Comparison of ENCODE assay signal across 8 mouse cellular contexts in the genomic region with DNA sequence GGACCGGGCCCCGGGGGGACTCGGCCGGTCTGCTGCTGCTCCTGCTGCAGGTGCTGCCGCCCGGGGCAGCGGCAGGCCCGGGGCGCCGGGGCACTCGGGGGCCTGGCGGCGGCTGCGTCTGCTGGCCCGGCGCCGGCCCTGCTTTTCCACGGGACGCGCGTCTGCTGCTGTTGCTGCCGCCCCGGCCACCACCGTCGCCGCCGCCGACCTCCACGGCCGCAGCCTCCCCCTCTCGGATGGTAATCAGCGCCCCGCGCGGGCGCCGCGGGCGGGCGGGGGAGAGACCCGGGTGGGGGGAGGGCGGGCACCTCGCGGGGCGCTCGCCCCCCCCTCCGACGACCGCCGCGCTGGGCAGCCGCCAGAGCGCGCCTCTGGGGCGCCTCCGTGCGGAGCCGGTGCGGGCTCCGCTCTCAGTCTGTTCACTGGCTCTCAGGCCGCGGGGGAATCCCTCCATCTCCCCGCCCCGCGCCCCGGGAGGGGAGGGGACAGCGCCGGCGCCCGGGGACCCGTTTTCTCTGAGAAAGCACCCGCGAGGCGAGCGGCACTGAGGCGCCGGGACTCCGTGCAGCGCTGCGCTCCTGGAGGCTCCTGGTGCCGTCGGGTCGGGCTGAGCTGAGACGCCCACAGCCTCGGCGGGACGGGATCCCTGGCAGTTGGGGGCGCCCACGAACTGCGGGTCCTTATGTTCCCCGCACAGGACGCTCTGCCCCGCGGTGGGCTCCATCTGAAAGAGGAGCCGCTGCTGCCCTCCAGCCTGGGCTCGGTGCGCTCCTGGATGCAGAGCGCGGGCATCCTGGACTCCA. TPM values are rescaled to one million over a fixed set of nuclear protein-coding genes. Genes with fewer than 3 reads are reported as not detected.
DNase-seq lines count a peak whose midpoint lies in the region; ATAC-seq and TF ChIP-seq lines count a peak whose summit lies in the region.

No protein-coding gene starts in this region.

- no peak for TF ChIP-seq CTCF in small intestine, adult 2 months (IDR thresholded peaks at IDR 0.05; ENCODE audit: extremely low read depth, insufficient read length, insufficient replicate concordance, low read depth, low read length)

- no peaks in the 10 kb centered on the region for H3K36me3 ChIP-seq in heart, embryonic 12.5 days
- no peaks in the 10 kb centered on the region for H3K36me3 ChIP-seq in small intestine, adult 2 months (ENCODE audit: control insufficient read depth, insufficient read depth, low read length)

- 0 out of 2 replicates have a peak overlapping the region, but pooled peaks have one; percentile 49 for H3K27ac ChIP-seq in heart, embryonic 12.5 days (ENCODE audit: poor library complexity, severe bottlenecking)
- H3K27ac ChIP-seq in small intestine, adult 2 months (ENCODE audit: insufficient read depth, low read depth, low read length), result no peak overlapping the region

- 0% methylated on average over 70 of the region's 99 CpGs for WGBS in heart, embryonic 12.5 days
- WGBS in small intestine, adult 2 months, result 1% methylated on average over 95 of the region's 99 CpGs

- peaks cover 21% of the 10 kb centered on the region for H3K4me1 ChIP-seq in heart, embryonic 12.5 days (replicated peaks)
- H3K4me1 ChIP-seq in small intestine, adult 2 months (ENCODE audit: control insufficient read depth, insufficient read depth, insufficient read length, low read length), result peaks cover 11% of the 10 kb centered on the region

- peak; percentile 20 to 36 for DNase-seq in spleen, adult 18-20 months
- no peak for DNase-seq in spleen, adult 12 weeks (ENCODE audit: low spot score)
- peak; percentile 31 to 39 for DNase-seq in cerebellum, postnatal 36 days
- peak; percentile 34 to 59 for DNase-seq in kidney, postnatal 36 days
- DNase-seq in lung, postnatal 4 days, result peak; percentile 54 to 66

- H3K4me2 ChIP-seq in heart, embryonic 12.5 days, result peak overlapping the region; percentile 89

- H3K9ac ChIP-seq in heart, embryonic 12.5 days, result peak overlapping the region; percentile 80

- no peak for TF ChIP-seq POLR2A in small intestine, adult 2 months (IDR thresholded peaks at IDR 0.05; ENCODE audit: low read depth, low read length)

- H3K27me3 ChIP-seq in heart, embryonic 12.5 days (replicated peaks), result peaks cover 66% of the 10 kb centered on the region
- H3K27me3 ChIP-seq in small intestine, adult 2 months (ENCODE audit: control insufficient read depth, insufficient read depth, low read length), result peaks cover 36% of the 10 kb centered on the region

- H3K4me3 ChIP-seq in heart, embryonic 12.5 days, result peak overlapping the region; percentile 76
- H3K4me3 ChIP-seq in small intestine, adult 2 months (ENCODE audit: low read depth, low read length), result peak overlapping the region; percentile 63

- ATAC-seq in heart, embryonic 12.5 days (ENCODE audit: insufficient number of reproducible peaks, low FRiP score), result peak; percentile 62
- ATAC-seq in erythroid progenitor cell, adult 5-6 weeks (replicated peaks; ENCODE audit: low FRiP score, poor library complexity, severe bottlenecking), result no peak

- H3K9me3 ChIP-seq in heart, embryonic 12.5 days (replicated peaks), result no peaks in the 10 kb centered on the region

RNA-seq across cellular contexts. Expression of gene Ebf4, which starts 0.6 kb away (rescaled TPM):
- polyA plus RNA-seq in heart, embryonic 12.5 days (2016; fragmentation: Nextera tagmentation; extraction: Ambion mirVana), result 0.91 and 1.2 TPM in 2 replicates
- polyA plus RNA-seq in small intestine, adult 2 months (2012; rRNA removed), result 1.2 and 1.3 TPM in 2 replicates
- not detected in 2 replicates for total RNA-seq in erythroid progenitor cell, adult 5-6 weeks (2015; ENCODE audit: low replicate concordance)
- 0.64 TPM in 1 of 2 replicates, not detected in the other for total RNA-seq in erythroid progenitor cell, adult 5-6 weeks (2017; ENCODE audit: low replicate concordance)

RNA-seq across cellular contexts. Expression of gene Idh3b, which starts 11.2 kb away (rescaled TPM):
- 218 and 221 TPM in 2 replicates for polyA plus RNA-seq in heart, embryonic 12.5 days (2016; fragmentation: Nextera tagmentation; extraction: Ambion mirVana)
- polyA plus RNA-seq in small intestine, adult 2 months (2012; rRNA removed), result 170 and 242 TPM in 2 replicates
- 64.6 and 87.9 TPM in 2 replicates for total RNA-seq in erythroid progenitor cell, adult 5-6 weeks (2015; ENCODE audit: low replicate concordance)
- 21.9 and 47.5 TPM in 2 replicates for total RNA-seq in erythroid progenitor cell, adult 5-6 weeks (2017; ENCODE audit: low replicate concordance)

RNA-seq across cellular contexts. Expression of gene Nop56, which starts 21.3 kb away (rescaled TPM):
- polyA plus RNA-seq in heart, embryonic 12.5 days (2016; fragmentation: Nextera tagmentation; extraction: Ambion mirVana), result 192 and 193 TPM in 2 replicates
- polyA plus RNA-seq in small intestine, adult 2 months (2012; rRNA removed), result 15.5 and 15.8 TPM in 2 replicates
- 125 and 137 TPM in 2 replicates for total RNA-seq in erythroid progenitor cell, adult 5-6 weeks (2015; ENCODE audit: low replicate concordance)
- total RNA-seq in erythroid progenitor cell, adult 5-6 weeks (2017; ENCODE audit: low replicate concordance), result 121 and 150 TPM in 2 replicates

Comparison
In these comparisons a context has a peak if more than half of its experiments do, and no peak if none do; other contexts are left out.
1. RNA of gene Nop56, which starts 21.3 kb away (polyA plus RNA-seq): 192 to 193 TPM in heart, embryonic 12.5 days; 15.5 to 15.8 TPM in small intestine, adult 2 months; every median in the first group is over 10 times any median in the second.